Mouse (Mus musculus) bone marrow, adult 2 months (tissue): ENCODE measurements around the gene Enho.

Source experiments
- CTCF ChIP-seq: fragments of 200-500 bp; IDR thresholded peaks from 2 replicates; pipeline ENCODE4 v1.5.1; 2011; ENCODE audit warnings: low read length, control low read depth; ENCODE audit not compliant: control insufficient read depth, insufficient read depth
- POLR2A ChIP-seq: fragments of 200-500 bp; IDR thresholded peaks from 2 replicates; pipeline ENCODE4 v1.6.1; 2011; ENCODE audit warnings: low read depth, mild to moderate bottlenecking, control low read depth, low read length, borderline replicate concordance; ENCODE audit not compliant: control insufficient read depth

- TF ChIP-seq POLR2A (no peak), CTCF (no peak)
Observed at GRCm38 (mm10) chr4:41666646-41667045, 26.5 kb upstream of the Enho start.
